Mouse (Mus musculus) adrenal gland, adult 2 months (tissue): ENCODE data around the gene Dhrs1. TPM values are rescaled to one million over a fixed set of nuclear protein-coding genes. Genes with fewer than 3 reads are reported as not detected.

ENCODE experiments used
- DNase-seq: peaks from one replicate; pipeline ENCODE4 v3.0.0; 2021
- polyA plus RNA-seq: library from polyadenylated mRNA; depleted of rRNA; stranded (reverse); fragments of >200 nt; gene quantifications from 2 replicates; pipeline ENCODE4 v1.2.3, GENCODE M21; 2012; rRNA removed
- total RNA-seq, 2 experiments: library from RNA; stranded (reverse); gene quantifications; 2 replicates each; pipeline ENCODE4 v1.2.3; 2021

Gene Dhrs1
- total and polyA plus RNA-seq, 3 experiments: 68.1 to 93.5 (median 70.7) TPM

DNA sequence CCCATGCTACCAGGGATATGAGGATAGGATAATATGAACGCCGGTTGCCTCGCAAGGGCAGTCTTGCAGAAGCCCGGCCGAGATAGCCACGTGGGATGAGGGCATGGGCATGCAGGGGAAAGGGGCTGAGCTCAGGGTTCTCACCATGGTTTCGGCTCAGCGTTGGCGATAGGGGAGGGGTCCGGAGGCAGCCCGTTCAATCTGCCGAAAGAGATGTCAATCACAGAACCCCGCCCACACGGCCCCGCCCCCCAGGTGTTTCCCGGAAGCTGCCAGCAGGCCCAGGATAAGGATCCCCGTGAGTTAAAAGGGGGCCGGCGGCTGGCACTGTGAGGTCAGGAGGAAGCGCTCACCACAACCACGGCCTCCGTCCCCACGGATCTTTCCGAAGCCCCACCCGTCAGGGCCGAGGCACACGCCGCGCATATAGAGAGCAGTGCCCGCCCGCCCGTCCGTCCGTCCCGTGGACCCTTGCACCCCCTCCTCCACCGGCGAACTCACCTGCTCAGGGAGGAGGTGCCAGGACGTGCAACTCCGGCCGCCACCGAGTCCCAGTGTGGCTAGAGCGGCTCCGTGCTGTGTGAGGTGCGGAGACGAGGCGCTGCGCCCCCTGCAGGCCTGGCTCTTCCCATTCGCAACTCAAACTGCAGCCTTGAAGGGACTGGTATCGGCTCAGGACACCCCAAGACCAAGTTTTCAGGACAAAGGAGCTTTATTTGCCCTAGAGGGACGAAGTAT is 23.6 kb downstream of the Dhrs1 start, which contains the start of gene Rabggta:
Rabggta (minus strand) TSS at position 564 of the 738 bp plus-strand sequence.
- peak; percentile 93 for DNase-seq

DNA sequence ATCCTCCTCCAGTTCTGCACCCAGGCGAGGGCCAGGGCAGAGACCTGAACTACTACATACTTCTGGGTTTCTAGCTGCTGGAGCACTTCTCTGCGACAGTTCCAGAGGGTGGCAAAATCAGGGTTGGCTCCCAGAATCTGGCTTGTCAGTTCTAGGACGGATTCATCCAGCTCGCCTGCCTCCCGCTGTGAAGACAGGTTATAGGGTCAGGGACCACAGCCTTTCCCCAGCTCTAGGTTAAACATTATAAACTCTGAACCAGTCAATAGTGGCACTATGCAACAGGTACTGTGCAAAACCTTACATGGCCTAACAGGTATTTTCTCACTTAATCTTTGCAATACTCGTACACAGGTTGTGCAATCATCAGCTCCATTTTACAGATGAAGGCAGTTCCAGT is 24.4 kb downstream of the Dhrs1 start:
- no peak for DNase-seq

DNA sequence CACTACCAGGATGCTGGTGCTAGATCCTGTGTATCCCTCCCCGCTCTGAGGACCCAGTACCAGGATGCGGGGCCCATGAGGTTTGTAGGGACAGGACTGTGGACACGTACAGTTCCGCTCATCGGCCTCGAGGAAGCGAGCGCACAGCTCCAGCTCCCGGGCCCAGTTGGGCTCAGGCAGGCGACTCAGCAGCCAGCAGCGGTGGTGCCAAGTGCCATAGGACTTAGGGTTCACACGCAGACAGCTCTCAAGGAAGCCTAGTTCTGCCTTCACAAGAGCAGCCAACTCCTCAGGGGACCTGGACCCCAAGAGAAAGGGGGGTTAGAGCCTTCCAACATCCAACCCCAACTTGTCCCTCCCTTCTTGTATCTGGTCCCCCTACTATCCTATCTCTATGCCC is 24.8 kb downstream of the Dhrs1 start:
- DNase-seq: no peak

DNA sequence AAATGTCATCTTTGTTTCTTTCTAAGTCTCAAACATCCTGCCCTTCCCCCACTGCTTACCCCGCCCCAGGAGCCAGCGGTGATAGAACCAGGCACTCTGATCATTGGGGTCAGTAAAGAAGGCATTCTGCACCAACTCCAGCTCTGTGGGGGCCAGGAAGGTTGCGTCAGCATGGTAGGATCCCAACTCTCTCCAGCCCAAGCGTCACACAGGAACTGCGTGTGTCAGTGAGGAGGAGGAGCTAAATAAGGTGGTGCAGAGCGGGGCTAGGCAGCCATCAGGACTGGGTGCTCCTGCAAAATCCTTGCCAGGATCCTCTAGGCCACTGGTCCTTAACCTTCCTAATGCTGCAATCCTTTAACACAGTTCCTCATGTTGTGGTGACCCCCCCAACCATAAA is 25.8 kb downstream of the Dhrs1 start:
- DNase-seq: no peak

DNA sequence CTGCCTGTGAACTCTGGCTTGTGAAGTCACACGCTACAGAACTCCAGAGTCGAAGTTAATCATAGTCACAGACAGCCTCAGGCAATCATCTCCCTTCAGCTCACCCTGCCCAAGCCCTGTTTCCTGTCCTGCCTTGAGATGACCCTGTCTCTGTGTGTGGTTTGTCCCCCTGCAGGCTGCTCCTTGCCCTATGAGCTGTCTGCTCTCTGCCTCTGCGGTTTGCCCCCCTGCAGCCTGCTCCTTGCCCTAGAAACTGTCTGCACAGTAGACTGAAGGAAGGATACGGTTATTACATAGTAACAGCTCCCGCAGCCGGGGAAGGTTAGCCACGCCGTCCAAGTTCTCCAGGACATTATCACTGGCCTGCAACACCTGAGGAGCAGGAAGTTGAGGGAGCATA is 28.6 kb downstream of the Dhrs1 start:
- DNase-seq: no peak

DNA sequence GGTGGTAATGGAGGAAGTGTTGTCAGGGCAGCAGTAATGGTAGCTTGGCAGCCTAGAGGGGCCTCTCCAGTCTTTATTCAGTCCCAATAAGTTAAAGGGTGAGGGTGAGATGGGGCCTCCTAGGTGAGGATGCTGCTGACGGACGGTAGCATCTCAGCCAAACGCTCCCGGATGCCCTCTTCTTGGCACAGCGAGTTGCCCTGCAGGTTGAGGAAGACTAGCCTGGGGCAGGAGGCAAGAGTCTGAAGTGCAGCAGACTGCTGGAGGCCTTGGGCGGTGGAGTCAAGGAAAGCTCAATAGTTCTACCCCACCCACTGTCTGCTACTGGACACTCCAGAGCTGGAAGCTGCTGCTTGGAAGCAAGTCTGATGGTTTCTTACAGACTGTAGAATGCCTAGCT is 29.2 kb downstream of the Dhrs1 start:
- DNase-seq: no peak

DNA sequence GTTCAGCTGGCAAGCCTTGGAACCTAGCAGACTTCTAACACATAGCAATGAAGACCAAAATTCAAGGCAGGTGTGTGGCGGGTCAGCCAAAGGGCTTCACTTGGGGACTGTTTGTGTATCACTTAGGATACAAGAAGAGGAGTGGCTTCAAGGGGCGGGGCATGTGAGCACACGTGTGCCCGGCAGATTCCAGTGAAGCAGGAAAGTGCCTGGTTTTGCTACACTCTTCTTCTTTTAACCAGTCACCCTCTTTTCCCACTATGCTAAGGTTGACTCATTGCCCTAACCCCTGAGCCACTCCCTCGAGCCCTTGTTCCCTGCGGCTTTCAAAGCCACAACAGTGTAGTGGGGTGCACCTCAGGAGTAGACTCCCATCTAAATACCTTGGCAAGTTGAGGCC is 30.6 kb downstream of the Dhrs1 start:
- no peak for DNase-seq

DNA sequence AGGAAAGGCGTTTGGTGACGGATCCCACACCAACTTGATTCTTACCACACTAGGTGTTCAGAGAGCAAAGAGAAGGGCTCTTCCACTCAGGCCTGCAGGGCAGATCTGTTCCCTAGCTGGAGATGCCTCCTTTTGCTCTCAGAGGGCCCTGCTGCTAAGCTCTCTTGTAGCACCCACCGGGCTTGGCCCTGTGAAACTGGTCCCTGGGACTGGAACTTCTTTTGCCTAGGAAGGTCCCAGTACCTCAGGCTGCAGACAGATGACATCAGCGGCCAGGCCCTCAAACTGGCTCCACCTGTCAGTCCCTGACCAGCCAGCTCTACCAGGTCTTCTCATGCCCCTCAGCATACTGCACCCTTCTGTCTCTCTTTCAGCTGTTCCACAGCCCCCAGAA is 31.8 kb downstream of the Dhrs1 start, which contains the start of gene Tgm1:
Tgm1 (minus strand) TSS at position 198 of the 394 bp plus-strand sequence.
- DNase-seq: no peak

DNA sequence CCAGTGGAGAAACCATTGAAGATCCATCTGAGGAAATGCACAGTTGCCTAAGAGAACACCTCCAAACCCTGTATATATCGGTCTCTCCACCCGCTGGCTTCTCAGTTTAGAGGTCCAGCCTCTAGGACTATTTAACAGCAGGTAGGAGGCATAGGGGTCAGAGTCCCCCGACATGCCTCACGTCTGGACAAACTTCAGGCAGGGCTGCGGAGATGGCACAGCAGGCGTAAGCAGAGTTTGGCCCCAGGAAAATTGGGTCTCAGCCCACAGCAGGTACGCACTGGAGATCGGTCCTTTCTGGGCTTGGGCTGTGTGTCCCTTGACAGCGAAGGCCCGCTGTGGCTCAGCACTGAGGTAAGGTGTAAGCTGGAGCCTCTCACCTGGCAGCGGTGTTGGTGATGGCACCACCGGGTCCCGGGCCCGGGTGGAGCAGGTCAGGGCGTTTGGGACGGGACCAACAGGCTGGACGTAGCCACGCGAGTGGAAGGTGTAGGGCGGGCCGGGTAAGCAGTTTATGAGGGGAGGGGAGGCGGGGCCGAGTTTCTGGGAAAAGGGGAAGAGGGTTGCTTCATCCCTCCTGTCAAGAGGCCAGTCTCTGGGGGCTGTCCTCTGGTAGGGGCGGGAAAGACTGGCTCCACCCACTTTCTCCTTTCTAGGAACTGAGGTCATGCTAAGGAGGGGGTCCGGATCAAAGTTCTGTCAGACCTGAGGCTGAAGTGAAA is 32.3 kb downstream of the Dhrs1 start:
- DNase-seq: peak; percentile 56

DNA sequence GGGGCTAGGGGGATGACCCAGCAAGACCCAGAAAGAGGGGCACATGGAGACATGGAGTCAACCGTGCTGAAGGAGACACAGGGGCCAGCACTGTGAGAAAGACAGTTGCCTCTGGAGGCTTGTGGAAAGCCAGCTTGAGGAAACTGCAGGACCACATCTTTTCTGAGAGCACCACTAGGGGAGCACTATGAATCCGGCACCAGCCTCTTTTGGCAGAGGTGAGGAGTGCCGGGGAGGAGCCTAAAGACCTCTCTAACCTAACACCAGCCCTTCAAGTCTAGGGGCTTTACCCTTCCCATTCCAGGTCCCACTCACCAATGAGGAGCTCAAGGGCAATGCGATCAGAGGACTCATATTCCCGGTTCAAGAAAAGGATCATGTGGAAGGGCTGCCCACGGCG is 33.7 kb downstream of the Dhrs1 start:
- DNase-seq: no peak

DNA sequence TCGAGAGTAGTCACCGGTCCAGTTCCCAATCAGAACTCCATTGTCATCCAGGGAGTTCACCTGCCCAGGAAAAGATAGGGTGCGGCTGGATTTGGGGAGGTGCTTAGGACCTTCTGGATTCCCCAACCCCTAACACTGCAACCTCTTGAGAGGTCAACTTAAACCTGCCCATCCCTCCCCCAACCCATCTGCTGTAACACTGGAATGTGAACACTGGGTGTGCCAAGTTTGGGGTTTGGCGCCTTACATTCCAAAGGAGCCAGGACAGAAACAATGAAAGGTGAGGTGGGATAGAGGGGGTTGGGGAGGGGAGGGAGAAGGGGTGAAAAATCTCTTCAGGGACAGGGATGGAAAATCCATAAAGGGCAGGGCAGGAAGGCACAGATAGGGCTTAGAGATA is 36.0 kb downstream of the Dhrs1 start:
- DNase-seq: no peak

DNA sequence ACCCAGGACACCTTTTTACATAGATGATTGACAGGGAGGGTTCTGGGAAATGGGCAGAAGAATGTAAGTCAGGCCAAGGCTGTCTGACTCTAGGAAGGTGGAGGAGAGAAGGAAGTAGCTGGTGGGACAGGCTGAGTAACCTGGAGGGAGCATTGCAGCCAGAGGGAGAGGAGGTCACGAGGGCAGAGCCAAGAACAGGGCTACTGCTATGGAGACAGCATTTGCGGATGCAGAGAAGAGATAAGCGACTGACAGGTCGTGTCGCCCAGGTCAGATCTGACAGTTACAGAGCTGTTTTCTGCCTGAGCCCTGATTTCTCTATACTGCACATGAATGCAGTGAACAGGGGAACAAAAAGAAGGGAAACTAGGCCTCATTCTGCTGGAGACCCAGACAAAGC is 38.1 kb downstream of the Dhrs1 start:
- no peak for DNase-seq

DNA sequence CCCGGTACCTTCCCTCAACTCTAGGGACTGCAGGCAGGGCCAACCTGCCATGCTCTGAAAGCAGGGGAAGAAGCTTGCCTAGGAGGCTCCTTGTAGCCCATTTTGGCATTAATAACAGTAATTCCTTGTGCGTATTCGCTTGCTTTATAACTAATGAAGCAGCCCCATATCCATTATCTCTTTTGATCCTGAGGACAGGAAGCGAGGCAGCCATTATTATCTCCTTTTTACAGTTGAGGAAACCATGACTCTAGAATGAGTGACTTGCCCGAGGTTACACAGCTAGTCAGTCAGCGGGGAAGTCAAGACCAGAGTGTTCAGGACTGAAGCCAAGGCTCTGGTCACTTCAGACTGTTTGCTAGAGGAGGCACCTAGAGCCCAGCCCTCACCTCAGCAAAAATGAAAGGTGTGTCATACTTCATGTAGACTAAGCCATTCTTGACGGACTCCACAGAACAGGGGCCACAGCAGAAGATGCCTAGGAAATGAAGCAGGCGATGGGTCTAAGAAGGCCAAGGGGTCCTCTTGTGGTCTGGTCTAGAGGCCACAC is 39.4 kb downstream of the Dhrs1 start:
- DNase-seq: no peak

DNA sequence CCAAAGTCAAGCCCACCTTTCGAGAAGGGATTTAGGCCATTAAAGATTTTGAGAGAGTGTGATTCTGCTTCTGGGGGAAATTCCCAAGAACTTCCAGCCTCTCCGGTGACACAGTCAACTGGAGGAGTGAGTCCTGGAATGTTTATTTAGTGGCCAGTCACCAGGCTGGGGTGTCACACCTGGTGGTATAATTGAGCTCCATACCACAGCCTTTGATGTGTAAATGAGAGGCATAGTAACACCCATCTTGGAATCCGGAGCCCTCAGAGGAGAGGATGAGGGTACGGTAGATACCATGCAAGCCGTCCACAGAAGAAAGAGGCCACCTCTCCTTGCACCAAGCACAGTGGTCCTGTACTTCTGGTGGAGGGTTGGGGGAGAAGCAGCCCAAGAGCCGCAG is 42.7 kb downstream of the Dhrs1 start:
- no peak for DNase-seq

DNA sequence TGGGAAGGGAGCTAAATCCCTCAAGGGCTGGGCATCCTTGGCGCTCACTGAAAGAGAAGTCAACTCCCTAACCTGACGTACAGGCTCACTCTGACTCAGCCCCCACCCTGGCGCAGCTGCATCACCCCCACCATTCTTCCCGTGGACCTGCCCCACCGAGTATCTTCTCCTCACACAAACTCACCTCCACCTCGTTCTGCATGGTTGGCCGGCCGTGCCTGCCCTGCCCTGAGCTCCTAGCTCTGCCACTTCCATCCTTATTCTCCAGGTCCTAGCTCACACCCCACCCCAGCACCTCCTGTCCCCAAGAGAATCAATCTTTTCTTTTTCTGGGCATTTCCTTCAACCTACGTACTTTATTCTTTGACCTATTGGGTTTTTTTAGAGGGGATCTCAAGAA is 44.4 kb downstream of the Dhrs1 start:
- no peak for DNase-seq

DNA sequence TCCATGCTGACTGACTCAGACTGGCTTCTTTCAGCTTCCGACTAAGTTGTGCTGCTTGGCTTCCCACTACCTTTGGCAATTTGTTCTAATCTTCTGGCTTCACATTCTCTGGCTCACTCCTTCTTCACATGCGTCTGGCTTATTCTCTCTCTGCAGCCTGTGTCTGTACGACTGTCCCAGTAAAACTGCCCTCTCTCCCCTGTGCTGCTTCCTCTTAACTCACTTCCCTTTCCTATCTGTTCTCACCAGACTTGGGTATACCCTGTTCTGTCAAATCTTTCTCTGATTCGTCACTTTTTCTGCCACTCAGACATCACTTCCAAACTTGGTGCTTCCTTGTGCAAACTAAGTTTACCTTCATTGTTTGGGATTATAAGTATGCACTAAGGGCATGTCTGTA is 48.3 kb downstream of the Dhrs1 start:
- DNase-seq: no peak

DNA sequence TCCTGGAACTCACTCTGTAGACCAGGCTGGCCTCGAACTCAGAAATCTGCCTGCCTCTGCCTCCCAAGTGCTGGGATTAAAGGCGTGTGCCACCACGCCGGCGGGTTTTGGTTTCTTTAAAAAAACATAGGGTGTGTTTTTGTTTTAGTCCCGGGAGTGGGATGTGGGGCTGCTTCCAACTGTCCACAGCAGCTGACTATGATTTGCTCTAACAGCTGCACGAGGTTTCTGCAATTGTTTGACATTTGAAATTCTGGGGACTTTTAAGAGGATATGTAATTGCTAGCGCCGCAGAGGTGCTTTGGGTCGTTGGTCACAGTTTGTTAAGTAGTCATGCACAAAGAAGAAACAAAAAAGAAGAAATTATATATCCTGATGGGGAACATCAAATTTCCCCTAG is 56.1 kb downstream of the Dhrs1 start:
- no peak for DNase-seq

Other genes starting within 250 kb of the Dhrs1 start
Only the 30 nearest of the 35 such genes appear.
- 100 to 1,000 TPM; 102 to 157 TPM for gene Dcaf11, start 185.7 kb downstream of the Dhrs1 start, total RNA-seq
- 107 and 139 TPM in 2 replicates for gene Dcaf11, start 185.7 kb downstream of the Dhrs1 start, polyA plus RNA-seq
- gene A730061H03Rik, start 185.3 kb downstream of the Dhrs1 start, total RNA-seq: 1 to 10 TPM in 1 of 2 experiments, not detected in 1; 1.2 TPM
- 3.8 and 4.2 TPM in 2 replicates for gene A730061H03Rik, start 185.3 kb downstream of the Dhrs1 start, polyA plus RNA-seq
- gene Fitm1, start 170.1 kb downstream of the Dhrs1 start, total RNA-seq: 1 to 10 TPM in 1 of 2 experiments, under 1 TPM in 1; 0.41 to 1.5 TPM
- 3.8 and 5.6 TPM in 2 replicates for gene Fitm1, start 170.1 kb downstream of the Dhrs1 start, polyA plus RNA-seq
- 100 to 1,000 TPM; 207 to 360 TPM for gene Psme1, start 167.6 kb downstream of the Dhrs1 start, total RNA-seq
- gene Psme1, start 167.6 kb downstream of the Dhrs1 start, polyA plus RNA-seq: 87.3 and 96.4 TPM in 2 replicates
- 10 to 100 TPM; 24.5 to 38.4 TPM for gene Emc9, start 160.4 kb downstream of the Dhrs1 start, total RNA-seq
- 59.2 and 62.9 TPM in 2 replicates for gene Emc9, start 160.4 kb downstream of the Dhrs1 start, polyA plus RNA-seq
- gene Psme2, start 154.6 kb downstream of the Dhrs1 start, total RNA-seq: 100 to 1,000 TPM; 329 to 332 TPM
- gene Psme2, start 154.6 kb downstream of the Dhrs1 start, polyA plus RNA-seq: 49.2 and 65.1 TPM in 2 replicates
- gene Rnf31, start 154.0 kb downstream of the Dhrs1 start, total RNA-seq: 10 to 100 TPM; 30.8 to 36.6 TPM
- 37.2 and 38.9 TPM in 2 replicates for gene Rnf31, start 154.0 kb downstream of the Dhrs1 start, polyA plus RNA-seq
- 10 to 100 TPM; 18.0 to 23.6 TPM for gene Irf9, start 142.1 kb downstream of the Dhrs1 start, total RNA-seq
- 76.9 and 100 TPM in 2 replicates for gene Irf9, start 142.1 kb downstream of the Dhrs1 start, polyA plus RNA-seq
- gene Rec8, start 127.7 kb downstream of the Dhrs1 start, total RNA-seq: 10 to 100 TPM in 1 of 2 experiments, 1 to 10 TPM in 1; 7.5 to 10.4 TPM
- 15.9 and 18.4 TPM in 2 replicates for gene Rec8, start 127.7 kb downstream of the Dhrs1 start, polyA plus RNA-seq
- 100 to 1,000 TPM; 126 to 136 TPM for gene Ipo4, start 109.7 kb downstream of the Dhrs1 start, total RNA-seq
- 86.6 and 132 TPM in 2 replicates for gene Ipo4, start 109.7 kb downstream of the Dhrs1 start, polyA plus RNA-seq
- 1 to 10 TPM in 1 of 2 experiments, not detected in 1; 3.9 TPM for gene Gm49378, start 107.8 kb downstream of the Dhrs1 start, total RNA-seq
- 30.0 and 40.2 TPM in 2 replicates for gene Gm49378, start 107.8 kb downstream of the Dhrs1 start, polyA plus RNA-seq
- gene Tm9sf1, start 101.9 kb downstream of the Dhrs1 start, total RNA-seq: 10 to 100 TPM; 76.7 to 86.1 TPM
- gene Tm9sf1, start 101.9 kb downstream of the Dhrs1 start, polyA plus RNA-seq: 128 and 151 TPM in 2 replicates
- 1 to 10 TPM; 1.2 to 1.5 TPM for gene Tssk4, start 95.5 kb downstream of the Dhrs1 start, total RNA-seq
- 0.52 and 0.59 TPM in 2 replicates for gene Tssk4, start 95.5 kb downstream of the Dhrs1 start, polyA plus RNA-seq
- 10 to 100 TPM; 57.9 to 58.2 TPM for gene Mdp1, start 85.2 kb downstream of the Dhrs1 start, total RNA-seq
- gene Mdp1, start 85.2 kb downstream of the Dhrs1 start, polyA plus RNA-seq: 13.8 and 17.9 TPM in 2 replicates
- gene Gmpr2, start 73.7 kb downstream of the Dhrs1 start, total RNA-seq: 10 to 100 TPM; 23.1 to 28.5 TPM
- 10.0 and 12.4 TPM in 2 replicates for gene Gmpr2, start 73.7 kb downstream of the Dhrs1 start, polyA plus RNA-seq
- 100 to 1,000 TPM; 352 to 392 TPM for gene Nedd8, start 73.6 kb downstream of the Dhrs1 start, total RNA-seq
- gene Nedd8, start 73.6 kb downstream of the Dhrs1 start, polyA plus RNA-seq: 214 and 281 TPM in 2 replicates
- gene Tinf2, start 63.9 kb downstream of the Dhrs1 start, total RNA-seq: 10 to 100 TPM; 29.6 to 35.8 TPM
- gene Tinf2, start 63.9 kb downstream of the Dhrs1 start, polyA plus RNA-seq: 10.2 and 11.9 TPM in 2 replicates
- gene Tgm1, start 31.8 kb downstream of the Dhrs1 start, total RNA-seq: under 1 TPM; 0.23 to 0.45 TPM
- gene Tgm1, start 31.8 kb downstream of the Dhrs1 start, polyA plus RNA-seq: 0.27 and 0.28 TPM in 2 replicates
- 10 to 100 TPM; 20.2 to 20.4 TPM for gene Rabggta, start 23.4 kb downstream of the Dhrs1 start, total RNA-seq
- 39.5 and 44.7 TPM in 2 replicates for gene Rabggta, start 23.4 kb downstream of the Dhrs1 start, polyA plus RNA-seq
- gene Nop9, start within 50 bp of the Dhrs1 start, total RNA-seq: 10 to 100 TPM; 17.6 to 17.7 TPM
- 9.2 and 9.9 TPM in 2 replicates for gene Nop9, start within 50 bp of the Dhrs1 start, polyA plus RNA-seq
- 1 to 10 TPM; 1.2 to 1.7 TPM for gene Cideb, start 12.8 kb upstream of the Dhrs1 start, total RNA-seq
- gene Cideb, start 12.8 kb upstream of the Dhrs1 start, polyA plus RNA-seq: 0.70 and 0.74 TPM in 2 replicates
- under 1 TPM in 1 of 2 experiments, not detected in 1; 0.14 TPM for gene Ltb4r2, start 15.7 kb upstream of the Dhrs1 start, total RNA-seq
- 0.39 TPM in 1 of 2 replicates, not detected in the other for gene Ltb4r2, start 15.7 kb upstream of the Dhrs1 start, polyA plus RNA-seq
- gene Ltb4r1, start 20.3 kb upstream of the Dhrs1 start, total RNA-seq: under 1 TPM in 1 of 2 experiments, not detected in 1; 0.76 TPM
- gene Ltb4r1, start 20.3 kb upstream of the Dhrs1 start, polyA plus RNA-seq: 1.4 and 1.7 TPM in 2 replicates
- gene Adcy4, start 38.4 kb upstream of the Dhrs1 start, total RNA-seq: 10 to 100 TPM in 1 of 2 experiments, 1 to 10 TPM in 1; 9.8 to 12.5 TPM
- gene Adcy4, start 38.4 kb upstream of the Dhrs1 start, polyA plus RNA-seq: 17.1 and 21.0 TPM in 2 replicates
- 1 to 10 TPM; 3.3 to 3.7 TPM for gene Ripk3, start 43.2 kb upstream of the Dhrs1 start, total RNA-seq
- gene Ripk3, start 43.2 kb upstream of the Dhrs1 start, polyA plus RNA-seq: 6.2 and 6.4 TPM in 2 replicates
- gene Nfatc4, start 77.5 kb upstream of the Dhrs1 start, total RNA-seq: 10 to 100 TPM; 17.9 to 21.9 TPM
- gene Nfatc4, start 77.5 kb upstream of the Dhrs1 start, polyA plus RNA-seq: 50.5 and 58.1 TPM in 2 replicates
- gene Nynrin, start 108.3 kb upstream of the Dhrs1 start, total RNA-seq: 10 to 100 TPM in 1 of 2 experiments, 1 to 10 TPM in 1; 7.2 to 16.1 TPM
- 5.1 and 5.3 TPM in 2 replicates for gene Nynrin, start 108.3 kb upstream of the Dhrs1 start, polyA plus RNA-seq
- gene Cbln3, start 138.7 kb upstream of the Dhrs1 start, total RNA-seq: under 1 TPM in 1 of 2 experiments, not detected in 1; 0.20 TPM
- 0.03 and 0.25 TPM in 2 replicates for gene Cbln3, start 138.7 kb upstream of the Dhrs1 start, polyA plus RNA-seq
- 10 to 100 TPM; 12.3 to 18.2 TPM for gene Khnyn, start 139.3 kb upstream of the Dhrs1 start, total RNA-seq
- 13.0 and 14.6 TPM in 2 replicates for gene Khnyn, start 139.3 kb upstream of the Dhrs1 start, polyA plus RNA-seq
- gene Sdr39u1, start 154.6 kb upstream of the Dhrs1 start, total RNA-seq: 10 to 100 TPM; 81.0 to 92.5 TPM
- gene Sdr39u1, start 154.6 kb upstream of the Dhrs1 start, polyA plus RNA-seq: 45.9 and 52.8 TPM in 2 replicates